In genomic region chr9:50497076-50497475, GRCm38 (mm10) we compare ENCODE assay signal across 1 mouse cellular context.
TF ChIP-seq lines count a peak whose summit lies in the region.

No protein-coding gene starts in this region.

TF ChIP-seq in MEL, 35 proteins besides CTCF, POLR2A, EP300 and RAD21:
- TF ChIP-seq NRF1 (IDR thresholded peaks at IDR 0.05; ENCODE audit: insufficient read depth, low read depth, low read length, poor library complexity, severe bottlenecking) = no peak
- TF ChIP-seq ETS1 (IDR thresholded peaks at IDR 0.05; ENCODE audit: low read depth, low read length) = no peak
- TF ChIP-seq MYC (IDR thresholded peaks at IDR 0.05; ENCODE audit: low read depth, low read length) = no peak
- no peak for TF ChIP-seq BHLHE40 (IDR thresholded peaks at IDR 0.05; ENCODE audit: borderline replicate concordance, low read depth, low read length)
- TF ChIP-seq USF1 (IDR thresholded peaks at IDR 0.05; ENCODE audit: low read depth, low read length) = no peak
- TF ChIP-seq MAX (IDR thresholded peaks at IDR 0.05; ENCODE audit: low read length) = no peak
- no peak for TF ChIP-seq JUND (IDR thresholded peaks at IDR 0.05; ENCODE audit: low read depth, low read length)
- no peak for TF ChIP-seq GATA1 (IDR thresholded peaks at IDR 0.05; ENCODE audit: low read depth, low read length)
- TF ChIP-seq E2F4 (IDR thresholded peaks at IDR 0.05; ENCODE audit: borderline replicate concordance, low read depth, low read length) = no peak
